Mouse (Mus musculus) liver, adult 2 months (tissue): ENCODE results near the gene Pcnx3.

Experiments
- CTCF ChIP-seq: fragments of 200-500 bp; IDR thresholded peaks from 2 replicates; pipeline ENCODE4 v1.5.1; 2011; ENCODE audit warnings: low read depth, low read length, control low read depth
- POLR2A ChIP-seq: fragments of 200-500 bp; IDR thresholded peaks from 2 replicates; pipeline ENCODE4 v1.6.1; 2011; ENCODE audit warnings: low read length, control low read depth; ENCODE audit not compliant: insufficient read depth; ENCODE audit errors: extremely low read depth

DNA sequence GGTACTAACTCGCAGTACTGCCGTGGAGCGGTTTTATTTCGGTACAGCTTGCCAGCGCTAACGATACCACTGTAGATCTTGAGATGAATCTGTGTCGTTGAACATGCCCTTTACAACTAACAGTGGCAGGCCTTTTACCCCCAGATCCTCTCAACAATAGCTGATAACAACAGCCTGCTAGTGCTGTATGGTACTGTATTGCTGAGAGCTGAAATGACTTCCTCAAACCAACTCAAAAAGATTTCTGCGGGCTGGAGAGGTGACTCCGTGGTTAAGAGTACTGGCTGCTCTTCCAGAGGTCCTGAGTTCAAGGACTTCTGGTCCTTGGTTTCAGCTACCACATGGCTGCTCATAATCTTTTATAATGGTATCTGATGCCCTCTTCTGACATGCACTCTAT, 45.6 kb upstream of the Pcnx3 start:
- TF ChIP-seq POLR2A = no peak
- TF ChIP-seq CTCF = no peak
